Mouse (Mus musculus): ENCODE results near the gene Rps29. TPM values are rescaled to one million over a fixed set of nuclear protein-coding genes. Genes with fewer than 3 reads are reported as not detected.

Gene Rps29
- polyA plus RNA-seq, 1 experiment from 2014 or later, result 1,322 TPM

Small RNA genes within 50 kb of the gene (microRNA-seq; reads per million reads assigned to microRNA genes)
- gene Gm47287 (not detected), gene Gm47295 (1.5 reads per million)

Other genes starting within 250 kb of the Rps29 start
- 33.3 and 35.8 TPM in 2 replicates for gene Lrr1, start 9.6 kb upstream of the Rps29 start, polyA plus RNA-seq (2016; fragmentation: Nextera tagmentation; extraction: Ambion mirVana)
- gene Rpl36al, start 24.9 kb upstream of the Rps29 start, polyA plus RNA-seq (2016; fragmentation: Nextera tagmentation; extraction: Ambion mirVana), result 467 and 542 TPM in 2 replicates
- gene Mgat2, start 25.0 kb upstream of the Rps29 start, polyA plus RNA-seq (2016; fragmentation: Nextera tagmentation; extraction: Ambion mirVana), result 32.6 and 34.3 TPM in 2 replicates
- gene Gm49383, start 37.9 kb upstream of the Rps29 start, polyA plus RNA-seq (2016; fragmentation: Nextera tagmentation; extraction: Ambion mirVana), result 49.8 and 57.0 TPM in 2 replicates
- gene Dnaaf2, start 39.2 kb upstream of the Rps29 start, polyA plus RNA-seq (2016; fragmentation: Nextera tagmentation; extraction: Ambion mirVana), result 17.0 TPM in 2 replicates
- 43.8 and 51.4 TPM in 2 replicates for gene Gm49384, start 45.1 kb upstream of the Rps29 start, polyA plus RNA-seq (2016; fragmentation: Nextera tagmentation; extraction: Ambion mirVana)
- 28.8 and 34.5 TPM in 2 replicates for gene Pole2, start 69.0 kb upstream of the Rps29 start, polyA plus RNA-seq (2016; fragmentation: Nextera tagmentation; extraction: Ambion mirVana)
- 2.5 and 3.1 TPM in 2 replicates for gene Klhdc1, start 82.0 kb upstream of the Rps29 start, polyA plus RNA-seq (2016; fragmentation: Nextera tagmentation; extraction: Ambion mirVana)
- 208 and 218 TPM in 2 replicates for gene Klhdc2, start 137.5 kb upstream of the Rps29 start, polyA plus RNA-seq (2016; fragmentation: Nextera tagmentation; extraction: Ambion mirVana)
- gene Nemf, start 198.0 kb upstream of the Rps29 start, polyA plus RNA-seq (2016; fragmentation: Nextera tagmentation; extraction: Ambion mirVana), result 96.6 and 97.2 TPM in 2 replicates
- 32.2 and 34.4 TPM in 2 replicates for gene Arf6, start 213.0 kb upstream of the Rps29 start, polyA plus RNA-seq (2016; fragmentation: Nextera tagmentation; extraction: Ambion mirVana)
- gene Gm9887, start 213.3 kb upstream of the Rps29 start, polyA plus RNA-seq (2016; fragmentation: Nextera tagmentation; extraction: Ambion mirVana), result 1.2 and 1.3 TPM in 2 replicates